Mouse (Mus musculus) right cerebral cortex, postnatal 10 days (tissue): ENCODE measurements around the gene Rbm12.
A peak's percentile ranks its signal among the peaks of the same experiment; 100 is the strongest.
"Not testable (repeated sequence)": the region's sequence is repeated elsewhere in the genome, so short reads cannot be mapped to it uniquely, and the experiment has no call there.

ENCODE experiments used
- DNase-seq, 2 experiments: peaks; one replicate each; pipeline ENCODE4 v3.0.0; 2021; ENCODE audit warnings: low spot score in 2 of 2

Gene Rbm12

DNA sequence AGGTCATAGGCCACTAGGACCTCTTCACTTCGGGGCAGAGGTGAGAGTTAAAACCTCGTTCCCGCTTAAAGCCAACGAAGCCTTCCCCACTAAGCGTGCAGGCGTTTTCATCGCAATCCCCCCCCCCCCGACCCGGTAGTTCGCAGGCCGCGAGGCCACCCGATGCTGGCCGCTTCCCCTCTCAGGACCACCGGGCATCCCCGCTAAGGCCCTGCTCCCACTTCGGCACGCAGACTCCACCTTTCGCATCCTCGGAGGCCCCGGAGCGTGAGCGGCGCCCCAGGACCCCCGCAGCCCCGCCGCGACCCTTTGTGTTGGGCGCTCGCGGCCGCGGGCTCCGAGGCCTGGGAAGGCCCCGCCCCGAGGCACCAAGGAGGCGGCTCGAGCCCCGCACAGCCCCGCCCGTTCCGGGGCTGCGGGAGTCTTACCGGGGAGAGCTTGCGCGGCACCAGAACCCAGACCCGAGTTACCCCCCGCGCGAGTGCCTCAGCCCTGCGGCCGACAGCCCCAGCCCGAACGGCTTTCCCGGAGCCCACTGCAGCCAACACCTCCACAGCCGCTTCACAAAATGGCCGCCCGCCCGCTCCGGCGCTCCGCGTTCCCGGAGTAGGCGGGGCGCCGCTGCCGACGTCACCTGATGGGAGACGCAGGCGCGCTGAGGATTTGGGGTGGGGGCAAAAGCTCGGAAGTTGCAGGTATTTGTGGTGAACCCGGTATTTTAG, at the start of gene Rbm12, which contains the start of gene Cpne1:
Gene Rbm12, minus strand, starts transcription at position 621 of the 722 bp plus-strand sequence.
Gene Cpne1, minus strand, starts transcription at position 608 of the 722 bp plus-strand sequence.
- peak; percentile 94 to 95 for DNase-seq

DNA sequence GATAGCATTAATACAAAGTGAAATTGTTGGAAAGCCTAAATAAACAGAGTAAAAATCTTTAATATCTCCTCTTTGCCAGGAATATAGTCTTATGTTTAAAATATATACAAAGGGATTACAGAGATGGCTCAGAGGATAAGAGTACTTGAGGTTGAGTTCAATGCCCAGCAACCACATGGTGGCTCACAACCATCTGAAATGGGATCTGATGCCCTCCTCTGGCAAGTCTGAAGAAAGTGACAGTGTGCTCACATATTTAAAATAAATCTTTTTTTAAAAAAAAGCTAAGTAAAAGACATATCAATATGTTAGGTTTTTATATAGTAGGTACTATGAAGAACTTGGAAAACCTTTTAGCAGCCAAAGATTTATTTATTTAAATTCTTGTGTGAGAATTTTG, 39.8 kb upstream of the Rbm12 start:
- no peak for DNase-seq

DNA sequence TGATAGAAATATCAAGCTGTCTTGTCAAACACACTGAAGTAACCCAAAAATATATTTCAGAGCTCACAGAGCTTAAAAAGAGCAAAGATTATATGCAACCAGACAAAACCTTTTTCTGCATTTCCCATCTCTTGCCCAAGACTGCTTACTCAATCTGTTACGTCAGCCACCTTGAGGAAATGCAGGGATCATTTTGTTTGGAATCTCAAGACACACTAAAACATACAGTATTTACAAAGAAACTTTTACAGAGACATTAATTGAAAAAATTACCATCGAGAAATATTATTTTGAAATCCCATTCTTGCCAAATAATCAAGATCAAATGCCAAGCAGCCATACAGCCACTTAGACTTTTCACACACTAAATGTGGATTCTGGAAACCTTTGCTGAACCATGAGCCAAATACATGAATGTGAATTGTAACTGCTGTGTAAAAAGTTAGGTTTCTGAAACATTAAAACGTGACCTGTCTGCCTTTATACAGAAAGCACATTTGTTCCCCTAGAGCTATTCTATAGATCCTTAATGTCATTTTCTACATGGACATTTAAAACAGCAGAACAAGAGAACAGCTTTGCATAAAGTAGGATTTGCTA, 35.6 kb upstream of the Rbm12 start:
- no peak for DNase-seq

DNA sequence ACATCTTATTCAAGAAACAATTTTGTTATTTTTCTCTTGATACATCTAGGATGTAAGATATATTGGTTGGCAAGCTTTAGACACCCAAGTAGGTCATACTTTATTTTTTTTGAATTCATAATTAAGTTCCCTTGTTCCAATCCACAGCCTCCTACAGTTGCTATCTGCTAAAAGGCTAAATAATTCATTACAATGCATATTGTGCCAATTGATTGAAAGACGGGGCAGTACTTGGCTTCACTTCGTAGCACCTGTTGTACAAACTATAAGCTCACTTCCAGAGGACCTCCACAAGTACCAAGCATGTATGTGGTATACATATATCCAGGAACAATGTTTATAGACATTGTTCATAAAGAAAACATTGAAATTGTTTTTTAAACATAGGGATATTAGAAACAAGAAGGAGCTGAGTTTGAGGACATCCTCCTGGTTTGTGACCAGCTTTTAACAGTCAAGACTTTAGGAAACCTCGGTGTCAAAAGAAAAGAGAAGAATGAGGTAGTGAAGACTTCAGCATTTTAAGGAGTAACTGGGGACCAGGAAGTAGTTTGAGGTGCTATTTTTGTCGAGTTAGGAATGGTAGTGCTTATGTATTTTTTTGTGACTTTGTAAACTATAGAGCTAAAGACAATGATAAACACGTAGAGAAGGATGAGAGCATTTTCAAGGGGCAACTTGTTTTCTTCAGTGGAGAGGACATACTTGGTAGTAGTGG, 34.7 kb upstream of the Rbm12 start:
- no peak for DNase-seq

DNA sequence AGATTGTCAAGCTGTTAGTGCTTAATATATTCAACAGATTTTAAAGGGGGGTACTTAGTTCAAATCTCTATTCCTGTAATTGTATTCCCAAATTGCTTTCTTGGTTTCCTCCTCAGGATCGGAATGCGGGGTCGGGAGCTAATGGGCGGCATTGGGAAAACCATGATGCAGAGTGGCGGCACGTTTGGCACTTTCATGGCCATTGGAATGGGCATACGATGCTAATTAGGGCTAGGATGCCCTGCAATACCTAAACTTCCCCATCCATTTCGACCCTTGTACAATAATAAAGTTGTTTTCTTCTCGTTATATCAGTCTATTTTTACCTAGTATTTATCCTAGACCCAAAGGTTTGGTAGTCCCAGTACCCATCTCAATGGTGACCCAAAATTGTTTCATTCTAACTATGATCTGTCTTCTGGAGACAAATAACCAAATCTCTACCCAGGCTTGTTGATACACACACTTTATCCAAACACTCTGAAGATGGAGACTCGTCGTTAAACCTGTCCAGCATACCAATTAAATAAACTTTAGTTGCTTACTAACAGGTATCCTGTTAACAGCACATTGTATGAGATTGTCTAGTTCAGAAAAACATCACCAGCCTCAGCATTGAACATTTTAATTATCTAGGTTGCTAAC, 33.8 kb upstream of the Rbm12 start:
- DNase-seq, result no peak

DNA sequence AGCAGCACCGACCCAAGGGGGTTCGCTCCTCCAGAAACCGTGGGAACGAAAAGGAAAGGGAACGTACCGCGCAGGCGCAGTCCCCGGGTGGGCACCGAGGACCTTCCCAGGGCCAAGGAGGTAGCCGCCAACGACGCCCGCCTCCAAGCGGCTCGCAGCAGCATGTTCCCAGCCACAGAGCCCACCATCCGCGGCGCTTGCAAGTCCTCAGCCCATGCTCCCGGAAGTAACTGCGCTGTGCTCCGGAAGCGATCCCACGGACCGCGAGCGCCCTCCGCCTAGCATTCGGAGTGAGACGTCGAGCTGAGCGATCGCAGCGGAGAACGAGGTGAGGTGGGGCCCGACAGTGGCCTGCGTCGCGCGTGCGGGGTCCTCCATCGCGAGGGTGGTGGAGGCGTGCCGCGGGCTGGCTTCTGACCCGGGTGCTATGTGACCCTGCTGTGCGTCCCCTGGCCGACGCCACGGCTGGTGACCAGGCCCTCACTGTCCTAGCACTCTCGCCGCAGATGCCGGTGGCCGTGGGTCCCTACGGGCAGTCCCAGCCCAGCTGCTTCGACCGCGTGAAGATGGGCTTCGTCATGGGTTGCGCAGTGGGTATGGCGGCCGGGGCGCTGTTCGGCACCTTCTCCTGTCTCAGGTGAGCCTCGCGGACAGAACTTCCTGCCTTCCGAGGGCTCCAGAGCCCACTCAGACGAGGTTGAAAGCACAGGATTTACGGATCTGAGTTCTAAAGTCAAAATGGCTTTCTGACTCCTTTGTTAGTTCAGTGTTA, 32.4 kb upstream of the Rbm12 start, which contains the start of the genes Romo1 and Nfs1:
Gene Romo1, plus strand, starts transcription at position 87 of the 772 bp plus-strand sequence.
Gene Nfs1, minus strand, starts transcription at position 234 of the 772 bp plus-strand sequence.
- DNase-seq, result peak; percentile 98

DNA sequence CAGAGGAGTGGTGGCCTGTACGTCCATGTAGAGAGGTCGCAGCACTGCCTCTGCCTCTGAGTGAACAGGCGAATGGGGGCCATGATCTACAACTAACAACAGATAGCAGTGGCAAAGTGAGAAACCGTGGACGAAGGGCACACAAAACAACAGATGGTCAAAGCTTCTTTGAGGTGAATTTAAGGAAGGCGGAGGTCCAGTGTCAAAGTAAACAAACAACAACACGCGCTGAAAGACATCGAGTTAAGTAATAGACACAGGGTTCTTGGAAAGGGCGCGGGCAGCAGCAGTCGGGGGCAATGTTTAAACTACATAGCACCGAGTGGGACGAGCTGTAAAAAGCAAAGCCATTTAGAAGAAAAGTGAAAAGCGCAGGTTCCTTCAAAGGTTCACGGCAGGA, 31.6 kb upstream of the Rbm12 start:
- no peak for DNase-seq

DNA sequence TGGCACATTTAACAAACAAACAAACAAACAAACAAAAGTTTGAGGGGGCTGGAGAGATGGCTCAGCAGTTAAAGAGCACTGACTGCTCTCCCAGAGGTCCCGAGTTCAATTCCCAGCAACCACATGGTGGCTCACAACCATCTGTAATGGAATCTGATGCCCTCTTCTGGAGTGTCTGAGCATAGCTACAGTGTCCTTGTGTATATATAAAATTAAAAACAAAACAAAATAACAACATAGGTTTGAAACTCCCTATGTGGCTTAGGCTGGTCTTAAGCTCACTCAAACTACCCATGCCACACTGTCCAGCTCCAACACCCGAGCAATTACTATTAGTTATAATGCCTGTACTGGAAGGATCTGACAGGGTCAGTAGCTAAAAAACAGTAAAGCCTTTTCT, 31.0 kb upstream of the Rbm12 start:
- no peak for DNase-seq

DNA sequence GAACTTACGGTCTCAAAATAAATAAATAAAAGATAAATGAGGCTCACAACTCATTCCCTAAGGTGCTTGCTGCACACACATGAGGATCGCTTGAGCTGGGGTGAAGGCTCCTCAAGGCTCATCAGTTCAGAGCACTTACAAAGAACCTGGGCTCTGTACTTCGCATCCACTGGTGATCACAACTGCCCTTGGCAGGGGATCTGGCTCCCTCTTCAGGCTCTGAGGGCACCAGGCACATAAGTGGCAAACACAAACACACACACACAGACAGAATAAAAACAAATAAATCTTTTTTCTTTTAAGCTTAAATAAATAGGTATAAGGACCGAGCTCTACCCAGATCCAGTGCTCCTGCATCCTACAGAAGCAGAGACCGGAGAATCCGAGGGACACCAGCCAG, 23.9 kb upstream of the Rbm12 start:
- DNase-seq, result peak in 1 of 2 experiments; percentile 9

DNA sequence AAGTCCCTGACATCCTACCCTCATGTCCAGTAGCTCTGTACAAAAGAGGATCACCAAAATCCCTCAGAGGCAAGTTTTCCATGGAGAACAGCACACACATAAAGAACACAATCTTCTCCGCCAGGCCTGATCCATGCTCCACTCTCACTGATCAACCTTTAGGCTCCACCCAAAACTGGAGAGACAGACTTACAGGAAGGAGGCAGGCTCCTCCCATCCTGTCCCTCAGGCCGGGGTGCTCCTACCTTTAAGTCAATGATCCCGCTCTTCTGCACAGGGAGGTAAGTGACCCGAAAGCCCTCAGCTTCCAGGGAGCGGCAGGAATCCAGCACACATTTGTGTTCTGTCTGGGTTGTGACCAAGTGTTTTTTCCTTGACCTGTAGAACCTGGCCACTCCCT, 22.4 kb upstream of the Rbm12 start:
- peak in 1 of 2 experiments; percentile 12 for DNase-seq

DNA sequence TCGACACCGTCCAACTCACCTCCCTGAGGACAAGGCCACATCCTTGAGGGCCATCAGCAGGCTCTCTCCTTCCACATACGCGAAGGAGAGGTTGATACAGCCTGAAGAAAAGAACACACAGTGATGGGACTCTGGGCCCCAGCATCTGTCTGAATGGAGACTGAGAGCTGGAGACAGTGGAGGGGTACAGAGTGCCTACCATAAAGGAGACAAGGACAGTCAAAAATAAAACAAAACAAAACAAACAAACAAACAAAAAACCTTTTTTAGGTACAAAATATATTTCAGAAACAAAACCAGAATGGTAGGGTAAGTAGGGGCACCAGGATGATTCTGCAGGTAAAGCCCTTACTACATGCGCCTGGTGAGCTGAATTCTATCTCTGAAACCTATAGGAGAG, 15.2 kb upstream of the Rbm12 start, which contains the start of gene Gm28036:
Gene Gm28036, minus strand, starts transcription at position 101 of the 400 bp plus-strand sequence.
- DNase-seq, result no peak

DNA sequence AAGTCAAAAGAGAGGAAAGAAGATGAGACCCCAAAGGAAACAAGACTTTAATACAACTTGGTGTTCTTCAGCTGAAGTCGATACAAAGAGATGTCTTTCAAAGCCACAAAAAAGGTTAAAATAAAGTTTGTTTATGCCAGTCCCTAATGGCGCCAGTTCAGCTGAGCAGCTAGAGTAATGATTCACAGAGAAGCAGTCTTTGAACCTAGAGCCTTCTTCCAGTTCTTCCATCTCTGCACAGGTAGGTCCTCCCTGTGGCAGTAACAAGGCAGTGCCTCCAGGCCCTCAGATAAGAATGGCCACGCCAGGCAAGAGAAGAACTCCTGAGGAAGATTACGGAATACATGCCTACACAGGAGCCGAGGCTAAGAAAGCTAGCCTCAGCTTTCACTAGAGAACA, 12.0 kb upstream of the Rbm12 start:
- no peak for DNase-seq

DNA sequence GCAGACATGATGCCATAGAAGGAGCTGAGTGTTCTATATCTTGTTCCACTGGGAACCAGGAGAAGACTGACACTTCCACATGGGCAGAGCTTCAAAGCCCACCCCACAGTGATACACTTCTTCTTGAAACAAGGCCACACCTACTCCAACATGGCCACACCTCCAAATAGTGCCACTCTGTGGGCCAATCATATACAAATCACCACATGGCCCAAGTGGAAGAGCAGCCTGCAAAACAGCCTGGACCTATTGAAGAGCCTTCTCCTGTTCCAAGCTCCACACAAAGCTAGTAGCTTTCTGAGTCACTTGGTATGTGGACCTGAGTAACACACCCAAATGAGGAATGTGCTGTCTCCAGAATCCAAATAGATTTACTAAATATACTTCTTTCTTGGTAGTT, 7.8 kb upstream of the Rbm12 start:
- DNase-seq, result no peak

DNA sequence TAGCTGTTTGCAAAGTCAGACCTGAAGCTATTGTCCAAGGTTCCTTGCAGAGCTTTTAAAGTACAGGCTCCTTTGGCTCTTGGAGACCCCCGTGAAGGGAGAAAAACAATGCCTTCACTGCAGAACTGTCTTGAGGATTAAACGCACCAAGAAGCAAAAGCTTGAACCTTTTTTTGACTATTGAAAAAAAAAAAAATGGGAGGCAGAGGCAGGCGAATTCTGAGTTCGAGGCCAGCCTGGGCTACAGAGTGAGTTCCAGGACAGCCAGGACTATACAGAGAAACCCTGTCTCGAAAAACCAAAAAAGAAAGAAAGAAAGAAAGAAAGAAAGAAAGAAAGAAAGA, 274 bp upstream of the Rbm12 start:
- not testable (repeated sequence) for DNase-seq

DNA sequence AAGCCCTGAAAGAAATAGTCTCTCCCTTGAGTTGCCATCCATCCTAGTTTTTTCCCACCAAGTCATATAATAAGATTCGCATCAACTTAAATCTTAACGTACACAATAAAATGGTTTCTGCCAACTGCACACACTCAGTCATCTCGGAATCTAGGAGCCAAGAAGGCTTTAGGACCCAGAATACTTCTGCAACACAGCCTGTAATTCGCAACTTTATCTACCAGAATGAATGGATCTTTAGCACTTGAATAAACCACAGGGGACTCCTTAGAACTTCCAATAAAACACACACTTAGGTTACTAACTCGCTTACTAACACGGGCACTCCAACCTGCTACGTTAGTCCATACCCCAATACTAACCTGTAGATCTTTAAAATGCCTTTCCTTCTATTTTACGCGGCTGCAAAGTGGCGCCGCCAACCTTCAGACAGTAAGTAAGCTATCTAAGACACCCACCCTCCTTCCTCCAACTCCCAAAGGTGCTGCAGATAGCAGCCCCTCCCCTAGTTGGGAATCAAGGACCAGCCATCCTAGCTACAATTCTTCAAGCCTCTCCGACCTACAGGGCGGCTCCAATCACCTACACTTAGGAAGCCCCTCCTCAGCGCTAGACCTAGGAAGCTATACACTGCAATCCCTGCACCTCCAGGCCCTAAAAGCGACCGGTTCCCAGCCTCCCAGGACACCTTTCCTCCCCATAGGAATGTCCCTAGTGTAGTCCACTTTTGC, 986 bp downstream of the Rbm12 start:
- DNase-seq, result peak in 1 of 2 experiments; percentile 39

DNA sequence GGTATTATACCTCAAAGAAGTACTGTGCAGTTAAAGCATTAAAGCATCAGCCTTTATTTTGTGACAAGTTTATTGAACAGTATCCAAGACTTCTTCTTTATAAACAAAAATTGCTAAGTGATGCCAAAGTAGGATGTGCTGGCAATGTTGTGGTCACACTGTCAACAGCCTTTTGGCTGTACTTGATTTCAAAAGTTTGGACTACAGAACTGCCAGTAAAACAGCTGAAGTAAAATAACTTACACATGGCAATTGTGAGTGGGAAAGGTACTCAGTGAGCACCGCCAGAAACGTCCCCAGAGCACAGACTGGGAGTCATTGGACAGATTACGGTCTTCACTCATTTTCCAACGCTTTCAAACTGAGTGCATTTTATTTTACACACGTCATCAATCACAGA, 19.9 kb downstream of the Rbm12 start:
- peak in 1 of 2 experiments; percentile 11 for DNase-seq

DNA sequence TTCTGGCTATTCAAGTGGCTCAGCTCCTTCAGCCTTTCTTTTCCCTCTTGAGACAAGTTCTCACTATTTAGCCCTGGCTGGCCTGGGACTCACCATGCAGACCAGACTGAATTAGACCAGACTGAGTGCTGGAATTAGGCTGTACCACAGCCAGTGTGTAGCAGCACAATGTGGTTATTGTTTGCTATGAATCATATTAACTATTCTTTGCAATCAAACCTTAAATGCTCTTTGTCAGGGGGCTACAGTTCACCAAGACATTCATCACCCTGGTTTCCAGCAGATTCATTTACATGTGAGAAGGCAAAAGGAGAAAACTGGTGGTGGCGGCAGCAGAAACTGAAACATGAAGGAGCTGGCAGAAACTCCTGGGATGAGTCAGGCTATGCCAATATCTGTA, 22.0 kb downstream of the Rbm12 start:
- peak in 1 of 2 experiments; percentile 25 for DNase-seq

DNA sequence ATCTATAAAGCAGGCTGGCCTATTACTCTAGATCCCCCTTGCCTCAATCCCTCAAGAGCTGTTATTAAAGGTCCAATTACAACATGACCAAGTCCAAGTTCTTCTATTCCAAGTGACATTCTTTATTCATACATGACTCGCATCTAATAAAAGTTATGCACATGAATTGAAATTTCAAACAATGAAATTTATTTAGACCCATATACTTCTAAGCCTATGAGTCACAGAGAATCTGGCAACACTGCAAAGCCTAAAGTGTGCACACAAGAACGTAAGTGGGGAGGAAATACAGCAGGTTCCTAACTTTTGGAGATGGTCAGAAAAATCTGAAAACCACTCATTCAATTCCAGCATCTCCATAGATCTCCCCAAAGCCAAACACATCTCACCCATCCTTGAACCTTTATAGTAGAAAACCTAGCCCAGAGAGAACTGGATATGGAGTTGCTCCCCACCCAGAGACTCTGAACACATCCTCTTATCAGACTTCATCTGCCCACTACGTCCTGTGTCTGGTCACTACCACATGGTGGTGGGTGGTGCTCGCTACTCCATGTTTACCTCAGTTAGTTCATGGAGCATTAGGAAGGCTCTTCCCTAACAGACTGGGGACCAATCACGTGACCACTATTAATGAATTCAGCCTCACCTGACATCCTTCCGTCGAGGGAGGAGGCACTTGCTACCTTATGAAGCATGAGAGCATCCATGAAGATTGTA, 24.2 kb downstream of the Rbm12 start:
- peak in 1 of 2 experiments; percentile 9 for DNase-seq

DNA sequence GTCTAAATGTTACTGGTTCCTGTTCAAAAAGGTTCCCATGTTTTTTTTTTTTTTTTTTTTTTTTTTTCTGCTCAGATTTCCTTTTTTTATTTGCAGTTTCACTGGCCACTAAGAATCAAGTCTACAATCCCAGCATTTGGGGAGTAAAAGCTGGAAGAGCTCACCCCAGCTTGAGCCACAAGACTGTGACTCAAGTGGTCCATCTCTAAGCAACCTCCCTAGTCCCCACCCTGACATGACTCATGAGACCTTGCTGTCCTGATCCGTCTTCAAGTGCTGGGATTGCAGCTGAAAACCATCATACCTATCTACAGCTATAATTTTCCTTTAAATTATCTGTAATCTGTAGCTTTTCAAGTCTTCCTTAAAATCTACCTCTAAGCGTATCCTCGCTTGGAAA, 27.2 kb downstream of the Rbm12 start:
- DNase-seq, result peak in 1 of 2 experiments; percentile 11

DNA sequence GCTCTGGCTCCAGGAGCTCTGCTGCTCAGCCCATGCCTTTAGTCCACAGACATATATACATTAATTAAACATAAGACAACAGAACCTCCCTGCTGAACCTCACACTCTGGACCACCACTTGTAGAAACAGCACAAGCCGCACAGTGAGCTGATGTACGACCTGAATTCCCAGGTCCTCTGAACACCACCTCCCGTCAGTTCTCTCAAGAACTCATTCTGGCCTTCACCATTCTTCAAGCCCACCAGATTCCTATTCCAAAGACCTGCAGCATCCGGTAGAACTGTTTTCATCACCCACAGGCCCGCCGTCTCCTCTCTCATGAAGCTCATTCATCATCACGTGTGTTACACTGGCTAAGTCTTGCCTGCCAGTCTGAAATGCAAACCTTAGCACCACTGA, 31.4 kb downstream of the Rbm12 start:
- DNase-seq, result peak in 1 of 2 experiments; percentile 17
